Mouse (Mus musculus): ENCODE measurements around the gene Blm. TPM values are rescaled to one million over a fixed set of nuclear protein-coding genes. Genes with fewer than 3 reads are reported as not detected.
A peak's percentile ranks its signal among the peaks of the same experiment; 100 is the strongest.

Gene Blm
- total and polyA plus RNA-seq, 3 experiments, result 24.1 to 56.2 (median 36.4) TPM

GRCm38 (mm10) chr7:80454786-80455185 lies 80.1 kb downstream of the Blm start:
- peaks cover 16 to 60% of the 10 kb centered on the region in 2 experiments for H3K36me3 ChIP-seq (replicated peaks in 1 of 2; ENCODE audit: control insufficient read depth in 1 of 2, insufficient read depth in 1 of 2, low read length in 1 of 2)
- H3K4me3 ChIP-seq (replicated peaks in 1 of 3; ENCODE audit: low read depth in 2 of 3, low read length in 2 of 3, poor library complexity in 1 of 3), result no peak overlapping the region
- in situ Hi-C loops (cut with MboI; ENCODE audit: low pct_ligation_motif_present, low pct_unique_long_range_greater_than_20kb, low sequenced_read_pairs) (no loop called here), dilution Hi-C loops (cut with MboI; ENCODE audit: extremely low pct_ligation_motif_present, extremely low pct_unique_long_range_greater_than_20kb, low sequenced_read_pairs) (no loop called here)
- TF ChIP-seq KAT2A (IDR thresholded peaks at IDR 0.05; ENCODE audit: insufficient replicate concordance, low read length), result no peak
- TF ChIP-seq PAX5 (IDR thresholded peaks at IDR 0.05; ENCODE audit: low read length), result no peak
- no peak for TF ChIP-seq UBTF (IDR thresholded peaks at IDR 0.05; ENCODE audit: low read depth, low read length)
- TF ChIP-seq RAD21 (IDR thresholded peaks at IDR 0.05; ENCODE audit: low read depth, low read length), result no peak
- TF ChIP-seq TBP (conservative IDR thresholded peaks at IDR 0.05; ENCODE audit: low read depth, low read length), result no peak
- TF ChIP-seq MYC (IDR thresholded peaks at IDR 0.05; ENCODE audit: low read depth, low read length), result no peak
- DNase-seq (ENCODE audit: extremely low read depth), result no peak
- H3K4me1 ChIP-seq (ENCODE audit: control insufficient read depth in 1 of 2, insufficient read depth in 2 of 2), result peaks cover 37 to 93% of the 10 kb centered on the region in 2 experiments
- H3K27me3 ChIP-seq (replicated peaks), result no peaks in the 10 kb centered on the region
- H3K9ac ChIP-seq (ENCODE audit: insufficient read depth, low read depth), result no peak overlapping the region
- no peak overlapping the region for H3K4me2 ChIP-seq (ENCODE audit: insufficient read depth, low read depth, poor library complexity, severe bottlenecking)
- H3K27ac ChIP-seq (ENCODE audit: insufficient read depth, low read depth), result no peak overlapping the region
- H3K9me3 ChIP-seq (replicated peaks; ENCODE audit: low read length), result no peaks in the 10 kb centered on the region
- no peaks in the 10 kb centered on the region for H3K79me2 ChIP-seq (replicated peaks; ENCODE audit: control insufficient read depth, extremely low read depth, insufficient read depth, poor library complexity, severe bottlenecking)

- Histone ChIP-seq H3K79me2 (replicated peaks; ENCODE audit: control insufficient read depth, extremely low read depth, insufficient read depth, poor library complexity, severe bottlenecking) (no peaks in the 10 kb centered on the region), H3K27ac (ENCODE audit: insufficient read depth, low read depth) (no peak overlapping the region), H3K36me3 (replicated peaks in 1 of 2; ENCODE audit: control insufficient read depth in 1 of 2, insufficient read depth in 1 of 2, low read length in 1 of 2) (peaks cover 11 to 54% of the 10 kb centered on the region in 2 experiments), H3K9me3 (replicated peaks; ENCODE audit: low read length) (no peaks in the 10 kb centered on the region), H3K4me2 (ENCODE audit: insufficient read depth, low read depth, poor library complexity, severe bottlenecking) (no peak overlapping the region), H3K9ac (ENCODE audit: insufficient read depth, low read depth) (no peak overlapping the region), H3K4me3 (replicated peaks in 1 of 3; ENCODE audit: low read depth in 2 of 3, low read length in 2 of 3, poor library complexity in 1 of 3) (no peak overlapping the region), H3K4me1 (ENCODE audit: control insufficient read depth in 1 of 2, insufficient read depth in 2 of 2) (peaks cover 37 to 86% of the 10 kb centered on the region in 2 experiments), H3K27me3 (replicated peaks) (no peaks in the 10 kb centered on the region)
- peak; percentile 67 for TF ChIP-seq EP300 (IDR thresholded peaks at IDR 0.05; ENCODE audit: low read length)
- TF ChIP-seq HCFC1 (IDR thresholded peaks at IDR 0.05; ENCODE audit: low read depth, low read length), result no peak
- no peak for TF ChIP-seq NRF1 (IDR thresholded peaks at IDR 0.05; ENCODE audit: low read depth, low read length)
- peak; percentile 81 for TF ChIP-seq IRF4 (IDR thresholded peaks at IDR 0.05; ENCODE audit: low read depth, low read length)
- peak; percentile 35 for TF ChIP-seq ETS1 (conservative IDR thresholded peaks at IDR 0.05; ENCODE audit: low read depth, low read length)
- no peak for TF ChIP-seq RCOR1 (conservative IDR thresholded peaks at IDR 0.05; ENCODE audit: low read depth, low read length)
- TF ChIP-seq BHLHE40 (IDR thresholded peaks at IDR 0.05; ENCODE audit: low read depth, low read length), result peak; percentile 76
- peak; percentile 2; the same call in 1 of the 2 replicates for TF ChIP-seq SMC3 (IDR thresholded peaks at IDR 0.05; ENCODE audit: low read depth, low read length)
- dilution Hi-C loops (cut with MboI; ENCODE audit: extremely low pct_ligation_motif_present, extremely low pct_unique_long_range_greater_than_20kb, low sequenced_read_pairs), result no loop called here
- in situ Hi-C loops (cut with MboI; ENCODE audit: low pct_ligation_motif_present, low pct_unique_long_range_greater_than_20kb, low sequenced_read_pairs), result no loop called here
- DNase-seq (ENCODE audit: extremely low read depth), result peak; percentile 53
These were observed 80.9 kb downstream of the Blm start for GRCm38 (mm10) chr7:80453997-80454396.

- no peak overlapping the region for H3K27ac ChIP-seq (ENCODE audit: insufficient read depth, low read depth)
- no peaks in the 10 kb centered on the region for H3K9me3 ChIP-seq (replicated peaks; ENCODE audit: low read length)
- no peaks in the 10 kb centered on the region for H3K27me3 ChIP-seq (replicated peaks)
- no peak for DNase-seq (ENCODE audit: extremely low read depth)
- H3K79me2 ChIP-seq (replicated peaks; ENCODE audit: control insufficient read depth, extremely low read depth, insufficient read depth, poor library complexity, severe bottlenecking), result no peaks in the 10 kb centered on the region
- peaks cover 8 to 53% of the 10 kb centered on the region in 2 experiments for H3K36me3 ChIP-seq (replicated peaks in 1 of 2; ENCODE audit: control insufficient read depth in 1 of 2, insufficient read depth in 1 of 2, low read length in 1 of 2)
- peaks cover 36 to 78% of the 10 kb centered on the region in 2 experiments for H3K4me1 ChIP-seq (ENCODE audit: control insufficient read depth in 1 of 2, insufficient read depth in 2 of 2)
- no peak overlapping the region for H3K9ac ChIP-seq (ENCODE audit: insufficient read depth, low read depth)
- TF ChIP-seq USF2 (conservative IDR thresholded peaks at IDR 0.05; ENCODE audit: low read depth, low read length) (no peak), SIN3A (IDR thresholded peaks at IDR 0.05; ENCODE audit: low read length) (no peak), TCF12 (IDR thresholded peaks at IDR 0.05; ENCODE audit: low read depth, low read length) (no peak), TBP (conservative IDR thresholded peaks at IDR 0.05; ENCODE audit: low read depth, low read length) (no peak), ZC3H11A (IDR thresholded peaks at IDR 0.05; ENCODE audit: low read depth, low read length) (no peak)
- no peak overlapping the region for H3K4me2 ChIP-seq (ENCODE audit: insufficient read depth, low read depth, poor library complexity, severe bottlenecking)
- no peak overlapping the region for H3K4me3 ChIP-seq (replicated peaks in 1 of 3; ENCODE audit: low read depth in 2 of 3, low read length in 2 of 3, poor library complexity in 1 of 3)
- dilution Hi-C loops (cut with MboI; ENCODE audit: extremely low pct_ligation_motif_present, extremely low pct_unique_long_range_greater_than_20kb, low sequenced_read_pairs) (no loop called here), in situ Hi-C loops (cut with MboI; ENCODE audit: low pct_ligation_motif_present, low pct_unique_long_range_greater_than_20kb, low sequenced_read_pairs) (no loop called here)
These were observed 81.8 kb downstream of the Blm start for GRCm38 (mm10) chr7:80453121-80453520.

Data from CH12.LX (cell line).